Mouse (Mus musculus) CH12.LX (cell line): ENCODE measurements around the gene Tedc1. TPM values are rescaled to one million over a fixed set of nuclear protein-coding genes. Genes with fewer than 3 reads are reported as not detected.

ENCODE experiments used
- DNase-seq: peaks from one replicate; pipeline ENCODE4 v3.0.0-alpha.2; 2013; ENCODE audit errors: extremely low read depth
- H3K27ac ChIP-seq: 2 replicates; pipeline ENCODE4 v1.5.1; 2012; ENCODE audit warnings: low read depth, mild to moderate bottlenecking, control low read depth, moderate library complexity; ENCODE audit not compliant: insufficient read depth
- H3K27me3 ChIP-seq: replicated peaks from 2 replicates; pipeline ENCODE3; 2012; ENCODE audit warnings: inconsistent platforms
- H3K36me3 ChIP-seq, 2 experiments: replicated peaks in 1 of 2; 2 replicates each; pipeline versions ENCODE3 to v1.6.1; 2012; ENCODE audit warnings: inconsistent platforms in 1 of 2, low read length in 1 of 2, mild to moderate bottlenecking in 1 of 2, mixed read lengths in 1 of 2, moderate library complexity in 1 of 2; ENCODE audit not compliant: control insufficient read depth in 1 of 2, insufficient read depth in 1 of 2
- H3K4me1 ChIP-seq, 2 experiments: 2 replicates each; pipeline ENCODE4 v1.6.1; 2012; ENCODE audit warnings: inconsistent platforms in 1 of 2, moderate library complexity in 1 of 2; ENCODE audit not compliant: insufficient read depth in 2 of 2, control insufficient read depth in 1 of 2
- H3K4me2 ChIP-seq: 2 replicates; pipeline ENCODE4 v1.6.1; 2012; ENCODE audit warnings: low read depth, mild to moderate bottlenecking, control low read depth; ENCODE audit not compliant: poor library complexity, insufficient read depth, severe bottlenecking
- H3K4me3 ChIP-seq, 3 experiments: fragments of 150-350 bp in 1 of 3; sonication (generic) in 1 of 3; replicated peaks in 1 of 3; 2 replicates each; pipeline versions ENCODE3 to v1.5.1; 2011 to 2012; ENCODE audit warnings: low read depth in 2 of 3, low read length in 2 of 3, mild to moderate bottlenecking in 2 of 3, moderate library complexity in 2 of 3, control low read depth in 1 of 3, improper control_type of control experiment in 1 of 3, inconsistent platforms in 1 of 3, mixed read lengths in 1 of 3; ENCODE audit not compliant: poor library complexity in 1 of 3
- H3K79me2 ChIP-seq: replicated peaks from 2 replicates; pipeline ENCODE4 v1.6.1; 2012; ENCODE audit warnings: mild to moderate bottlenecking, moderate library complexity; ENCODE audit not compliant: control insufficient read depth, poor library complexity, insufficient read depth, severe bottlenecking; ENCODE audit errors: extremely low read depth
- H3K9ac ChIP-seq: 2 replicates; pipeline ENCODE4 v1.6.1; 2012; ENCODE audit warnings: low read depth, mild to moderate bottlenecking, control low read depth, moderate library complexity; ENCODE audit not compliant: insufficient read depth
- H3K9me3 ChIP-seq: replicated peaks from 2 replicates; pipeline ENCODE3; 2012; ENCODE audit warnings: low read length, inconsistent platforms, mixed read lengths
- CHD1 ChIP-seq: IDR thresholded peaks from 2 replicates; pipeline ENCODE4 v1.6.1; 2012; ENCODE audit warnings: low read depth, low read length, improper control_type of control experiment, inconsistent platforms
- CHD2 ChIP-seq: IDR thresholded peaks from 2 replicates; pipeline ENCODE4 v1.6.1; 2011; ENCODE audit warnings: low read length, improper control_type of control experiment
- E2F4 ChIP-seq: IDR thresholded peaks from 2 replicates; pipeline ENCODE4 v1.6.1; 2011; ENCODE audit warnings: low read depth, low read length, improper control_type of control experiment; ENCODE audit not compliant: insufficient replicate concordance
- ELF1 ChIP-seq: IDR thresholded peaks from 2 replicates; pipeline ENCODE4 v1.6.1; 2014; ENCODE audit warnings: low read depth, mild to moderate bottlenecking, inconsistent platforms, low read length, improper control_type of control experiment
- HCFC1 ChIP-seq: IDR thresholded peaks from 2 replicates; pipeline ENCODE4 v1.6.1; 2012; ENCODE audit warnings: low read depth, mild to moderate bottlenecking, inconsistent platforms, low read length, improper control_type of control experiment
- IRF4 ChIP-seq: IDR thresholded peaks from 2 replicates; pipeline ENCODE4 v1.6.1; 2014; ENCODE audit warnings: low read depth, mild to moderate bottlenecking, inconsistent platforms, low read length, improper control_type of control experiment
- JUND ChIP-seq: conservative IDR thresholded peaks from 2 replicates; pipeline ENCODE4 v1.6.1; 2011; ENCODE audit warnings: low read depth, low read length, improper control_type of control experiment
- KAT2A ChIP-seq: IDR thresholded peaks from 2 replicates; pipeline ENCODE4 v1.6.1; 2012; ENCODE audit warnings: low read length, improper control_type of control experiment, inconsistent platforms; ENCODE audit not compliant: insufficient replicate concordance
- MAFK ChIP-seq: IDR thresholded peaks from 2 replicates; pipeline ENCODE4 v1.6.1; 2011; ENCODE audit warnings: low read length, improper control_type of control experiment; ENCODE audit not compliant: insufficient replicate concordance
- MAX ChIP-seq: IDR thresholded peaks from 2 replicates; pipeline ENCODE4 v1.6.1; 2011; ENCODE audit warnings: low read length, improper control_type of control experiment
- MEF2A ChIP-seq: IDR thresholded peaks from 2 replicates; pipeline ENCODE4 v1.6.1; 2014; ENCODE audit warnings: low read depth, mild to moderate bottlenecking, inconsistent platforms, low read length, improper control_type of control experiment, borderline replicate concordance
- MYC ChIP-seq: IDR thresholded peaks from 2 replicates; pipeline ENCODE4 v1.6.1; 2011; ENCODE audit warnings: low read depth, mild to moderate bottlenecking, improper control_type of control experiment, low read length
- NRF1 ChIP-seq: IDR thresholded peaks from 2 replicates; pipeline ENCODE4 v1.6.1; 2014; ENCODE audit warnings: low read depth, mild to moderate bottlenecking, inconsistent platforms, low read length, improper control_type of control experiment, moderate library complexity
- PAX5 ChIP-seq: IDR thresholded peaks from 2 replicates; pipeline ENCODE4 v1.6.1; 2012; ENCODE audit warnings: low read length, inconsistent platforms, mixed read lengths
- POLR2A ChIP-seq: IDR thresholded peaks from 2 replicates; pipeline ENCODE4 v1.6.1; 2011; ENCODE audit warnings: low read depth, mild to moderate bottlenecking, improper control_type of control experiment, low read length
- POLR2AphosphoS2 ChIP-seq: IDR thresholded peaks from 2 replicates; pipeline ENCODE4 v1.6.1; 2011; ENCODE audit warnings: low read depth, low read length, improper control_type of control experiment
- RAD21 ChIP-seq: IDR thresholded peaks from 2 replicates; pipeline ENCODE4 v1.6.1; 2011; ENCODE audit warnings: low read depth, mild to moderate bottlenecking, low read length, improper control_type of control experiment, moderate library complexity
- RCOR1 ChIP-seq: conservative IDR thresholded peaks from 2 replicates; pipeline ENCODE4 v1.6.1; 2012; ENCODE audit warnings: low read depth, mild to moderate bottlenecking, inconsistent platforms, low read length, improper control_type of control experiment
- SIN3A ChIP-seq: IDR thresholded peaks from 2 replicates; pipeline ENCODE4 v1.6.1; 2012; ENCODE audit warnings: low read length, improper control_type of control experiment, inconsistent platforms
- TBP ChIP-seq: conservative IDR thresholded peaks from 2 replicates; pipeline ENCODE4 v1.6.1; 2011; ENCODE audit warnings: low read depth, low read length, improper control_type of control experiment
- TCF12 ChIP-seq: IDR thresholded peaks from 2 replicates; pipeline ENCODE4 v1.6.1; 2014; ENCODE audit warnings: low read depth, mild to moderate bottlenecking, inconsistent platforms, low read length, improper control_type of control experiment
- UBTF ChIP-seq: IDR thresholded peaks from 2 replicates; pipeline ENCODE4 v1.6.1; 2012; ENCODE audit warnings: low read depth, mild to moderate bottlenecking, inconsistent platforms, low read length, improper control_type of control experiment, moderate library complexity
- ZC3H11A ChIP-seq: IDR thresholded peaks from 2 replicates; pipeline ENCODE4 v1.6.1; 2012; ENCODE audit warnings: low read depth, mild to moderate bottlenecking, inconsistent platforms, low read length, improper control_type of control experiment
- ZKSCAN1 ChIP-seq: IDR thresholded peaks from 2 replicates; pipeline ENCODE4 v1.6.1; 2012; ENCODE audit warnings: low read depth, inconsistent platforms, low read length, improper control_type of control experiment, borderline replicate concordance
- dilution Hi-C: fragments of 300-500 bp; cut with MboI; formaldehyde crosslinking; loops from 2 replicates; pipeline ENCODE4 v1.14.3; 2020; ENCODE audit warnings: low sequenced_read_pairs; ENCODE audit not compliant: extremely low pct_unique_long_range_greater_than_20kb, extremely low pct_ligation_motif_present
- in situ Hi-C: fragments of 300-500 bp; cut with MboI; formaldehyde crosslinking; loops from 3 replicates; pipeline ENCODE4 v1.14.3; 2019; ENCODE audit warnings: low sequenced_read_pairs, low pct_ligation_motif_present, low pct_unique_long_range_greater_than_20kb, mixed read lengths
- polyA plus RNA-seq: library from polyadenylated mRNA; unstranded; fragments of >175 nt; gene quantifications from 2 replicates; pipeline ENCODE4 v1.2.1, GENCODE M21; 2012; ENCODE audit warnings: low read depth; ENCODE audit not compliant: insufficient read length
- total RNA-seq, 2 experiments: library from RNA; depleted of rRNA; stranded (reverse); fragments of 300-350 nt in 1 of 2; fragments of >200 nt in 1 of 2; gene quantifications; 2 replicates each; pipeline ENCODE4 v1.2.3; 2012 to 2014

The Tedc1 gene
- total and polyA plus RNA-seq, 3 experiments = 6.4 to 14.0 (median 9.0) TPM

- H3K4me3 ChIP-seq = no peak overlapping the region
- peaks cover 23% of the 10 kb centered on the region for H3K9me3 ChIP-seq
- peaks cover 4 to 13% of the 10 kb centered on the region in 2 experiments for H3K4me1 ChIP-seq
- no peaks in the 10 kb centered on the region for H3K27me3 ChIP-seq
- no peak overlapping the region for H3K27ac ChIP-seq
- no peak for DNase-seq
- H3K36me3 ChIP-seq = peaks cover 16 to 47% of the 10 kb centered on the region in 2 experiments
- no peaks in the 10 kb centered on the region for H3K79me2 ChIP-seq
- in situ Hi-C loops = no loop called here
- H3K9ac ChIP-seq = no peak overlapping the region
- TF ChIP-seq MEF2A = no peak
- TF ChIP-seq POLR2A = no peak
- no peak for TF ChIP-seq CHD1
- TF ChIP-seq RAD21 = no peak
- no peak for TF ChIP-seq TCF12
- no peak for TF ChIP-seq E2F4
- TF ChIP-seq SIN3A = no peak
- no peak for TF ChIP-seq PAX5
- TF ChIP-seq CHD2 = no peak
- TF ChIP-seq NRF1 = no peak
- no peak for TF ChIP-seq IRF4
- TF ChIP-seq ELF1 = no peak
- TF ChIP-seq RCOR1 = no peak
- TF ChIP-seq, all 38 proteins: peak for 0
- H3K4me2 ChIP-seq = no peak overlapping the region
- dilution Hi-C loops = no loop called here
Measured at GRCm38 (mm10) chr12:113141531-113141973, 14.7 kb upstream of the Tedc1 start.

- peaks cover 5% of the 10 kb centered on the region for H3K27me3 ChIP-seq
- dilution Hi-C loops (no loop called here), in situ Hi-C loops (no loop called here)
- peaks cover 13 to 39% of the 10 kb centered on the region in 2 experiments for H3K36me3 ChIP-seq
- no peaks in the 10 kb centered on the region for H3K79me2 ChIP-seq
- no peak for DNase-seq
- H3K4me3 ChIP-seq = no peak overlapping the region
- H3K9me3 ChIP-seq = peaks cover 23% of the 10 kb centered on the region
- TF ChIP-seq TBP (no peak), NRF1 (no peak), UBTF (no peak), SIN3A (no peak), PAX5 (no peak), MAX (no peak), ZC3H11A (no peak), KAT2A (no peak), JUND (no peak), CHD2 (no peak), HCFC1 (no peak), CHD1 (no peak), TCF12 (no peak), ZKSCAN1 (no peak), POLR2A (no peak), POLR2AphosphoS2 (no peak), MAFK (no peak), MYC (no peak)
- no peak overlapping the region for H3K9ac ChIP-seq
- no peak overlapping the region for H3K4me2 ChIP-seq
- peaks cover 7 to 16% of the 10 kb centered on the region in 2 experiments for H3K4me1 ChIP-seq
- H3K27ac ChIP-seq = no peak overlapping the region
Measured at GRCm38 (mm10) chr12:113142021-113142975, 13.9 kb upstream of the Tedc1 start.
